Mouse (Mus musculus) midbrain, embryonic 10.5 days (tissue): ENCODE data around the gene Atp8b2. TPM values are rescaled to one million over a fixed set of nuclear protein-coding genes. Genes with fewer than 3 reads are reported as not detected.
A peak's percentile ranks its signal among the peaks of the same experiment; 100 is the strongest.

ENCODE experiments used
- DNase-seq: peaks from one replicate; pipeline ENCODE4 v3.0.0-alpha.2; 2017; ENCODE audit warnings: low spot score
- H3K27ac ChIP-seq: fragments of 300-500 bp; sonication (generic); replicated peaks from 2 replicates; pipeline ENCODE4 v1.5.1; 2016; ENCODE audit warnings: mild to moderate bottlenecking
- H3K27me3 ChIP-seq: fragments of 300-500 bp; sonication (generic); 2 replicates; pipeline ENCODE4 v1.6.1; 2016; ENCODE audit warnings: low read depth, mild to moderate bottlenecking; ENCODE audit not compliant: poor library complexity, severe bottlenecking
- H3K36me3 ChIP-seq: fragments of 300-500 bp; sonication (generic); 2 replicates; pipeline ENCODE4 v1.6.1; 2016; ENCODE audit warnings: mild to moderate bottlenecking, moderate library complexity
- H3K4me1 ChIP-seq: fragments of 300-500 bp; sonication (generic); 2 replicates; pipeline ENCODE4 v1.6.1; 2016
- H3K4me3 ChIP-seq: fragments of 300-500 bp; sonication (generic); 2 replicates; pipeline ENCODE4 v1.5.1; 2016; ENCODE audit warnings: mild to moderate bottlenecking, moderate library complexity
- H3K9me3 ChIP-seq: fragments of 300-500 bp; sonication (generic); replicated peaks from 2 replicates; pipeline ENCODE4 v1.6.1; 2016; ENCODE audit warnings: mild to moderate bottlenecking
- WGBS: fragments of 180-500 bp; shearing (Covaris S2); methylation state at CpG from one replicate; pipeline ENCODE4 v1.1.7; 2016; 5-methylcytosine and 5-hydroxymethylcytosine counted together
- polyA plus RNA-seq: library from polyadenylated mRNA; unstranded; fragments of >200 nt; fragmentation: Nextera tagmentation; extraction: Ambion mirVana; gene quantifications from 2 replicates; pipeline ENCODE4 v1.2.1, GENCODE M21; 2016

Gene Atp8b2
- 12.4 and 12.9 TPM in 2 replicates for polyA plus RNA-seq

- peak; percentile 85 for DNase-seq
- H3K27ac ChIP-seq = peak within 1 kb of the TSS; percentile 94
- no peaks in the 10 kb centered on the region for H3K9me3 ChIP-seq
- H3K27me3 ChIP-seq = no peaks in the 10 kb centered on the region
- peak within 1 kb of the TSS; percentile 80 for H3K4me3 ChIP-seq
- peaks cover 31% of the 10 kb centered on the region for H3K36me3 ChIP-seq
- under 1% methylated on average over 31 of the region's 35 CpGs for WGBS
- peaks cover 62% of the 10 kb centered on the region for H3K4me1 ChIP-seq
Observed at GRCm38 (mm10) chr3:89963221-89963763, at the start of gene Atp8b2. Gene Atp8b2 (minus strand): TSS chr3:89963508.

- 87% methylated on average over 2 of the region's 2 CpGs for WGBS
- H3K9me3 ChIP-seq = no peaks in the 10 kb centered on the region
- no peak overlapping the region for H3K4me3 ChIP-seq
- no peak for DNase-seq
- no peaks in the 10 kb centered on the region for H3K27me3 ChIP-seq
- no peak overlapping the region for H3K27ac ChIP-seq
- no peaks in the 10 kb centered on the region for H3K4me1 ChIP-seq
- H3K36me3 ChIP-seq = peaks cover 100% of the 10 kb centered on the region
Observed at GRCm38 (mm10) chr3:90010291-90010690, 47.0 kb upstream of the Atp8b2 start.

GRCm38 (mm10) chr3:90004091-90004796 is 40.9 kb upstream of the Atp8b2 start:
- Histone ChIP-seq H3K27ac (no peak overlapping the region), H3K4me3 (no peak overlapping the region), H3K9me3 (no peaks in the 10 kb centered on the region), H3K27me3 (no peaks in the 10 kb centered on the region), H3K4me1 (peaks cover 4% of the 10 kb centered on the region), H3K36me3 (peaks cover 95% of the 10 kb centered on the region)
- no peak for DNase-seq
- 86% methylated on average over 3 of the region's 3 CpGs for WGBS

- Histone ChIP-seq H3K27me3 (no peaks in the 10 kb centered on the region), H3K36me3 (peaks cover 72% of the 10 kb centered on the region), H3K4me3 (no peak overlapping the region), H3K4me1 (peaks cover 24% of the 10 kb centered on the region), H3K9me3 (no peaks in the 10 kb centered on the region), H3K27ac (0 out of 2 replicates have a peak overlapping the region, but pooled peaks have one; percentile 90)
- no peak for DNase-seq
- 90% methylated on average over 4 of the region's 4 CpGs for WGBS
Observed at GRCm38 (mm10) chr3:89999830-90000229, 36.5 kb upstream of the Atp8b2 start.

- Histone ChIP-seq H3K36me3 (peaks cover 72% of the 10 kb centered on the region), H3K4me1 (peaks cover 24% of the 10 kb centered on the region), H3K9me3 (no peaks in the 10 kb centered on the region), H3K27ac (peak overlapping the region; percentile 90), H3K27me3 (no peaks in the 10 kb centered on the region), H3K4me3 (peak overlapping the region; percentile 78)
- peak; percentile 28 for DNase-seq
- WGBS = 25% methylated on average over 8 of the region's 8 CpGs
Observed at GRCm38 (mm10) chr3:89999090-89999489, 35.8 kb upstream of the Atp8b2 start.

GRCm38 (mm10) chr3:89998612-89999054 is 35.3 kb upstream of the Atp8b2 start, which contains the start of gene Hax1:
Gene Hax1 (minus strand): TSS chr3:89998780.
- Histone ChIP-seq H3K27ac (peak within 1 kb of the TSS; percentile 90), H3K4me3 (peak within 1 kb of the TSS; percentile 78), H3K4me1 (peaks cover 24% of the 10 kb centered on the region), H3K27me3 (no peaks in the 10 kb centered on the region), H3K36me3 (peaks cover 72% of the 10 kb centered on the region), H3K9me3 (no peaks in the 10 kb centered on the region)
- peak; percentile 95 for DNase-seq
- under 1% methylated on average over 26 of the region's 26 CpGs for WGBS

GRCm38 (mm10) chr3:89997791-89998495 is 34.6 kb upstream of the Atp8b2 start:
- Histone ChIP-seq H3K36me3 (peaks cover 73% of the 10 kb centered on the region), H3K4me1 (peaks cover 24% of the 10 kb centered on the region), H3K27ac (peak overlapping the region; percentile 90), H3K27me3 (no peaks in the 10 kb centered on the region), H3K4me3 (peak overlapping the region; percentile 78), H3K9me3 (no peaks in the 10 kb centered on the region)
- peak; percentile 63 for DNase-seq
- 22% methylated on average over 23 of the region's 23 CpGs for WGBS

- no peaks in the 10 kb centered on the region for H3K9me3 ChIP-seq
- WGBS = 92% methylated on average over 5 of the region's 5 CpGs
- H3K4me1 ChIP-seq = peaks cover 24% of the 10 kb centered on the region
- peaks cover 53% of the 10 kb centered on the region for H3K36me3 ChIP-seq
- no peak overlapping the region for H3K27ac ChIP-seq
- no peaks in the 10 kb centered on the region for H3K27me3 ChIP-seq
- DNase-seq = no peak
- no peak overlapping the region for H3K4me3 ChIP-seq
Observed at GRCm38 (mm10) chr3:89994807-89995515, 31.7 kb upstream of the Atp8b2 start.

GRCm38 (mm10) chr3:89987822-89988221 is 24.5 kb upstream of the Atp8b2 start:
- H3K4me1 ChIP-seq = no peaks in the 10 kb centered on the region
- no peak overlapping the region for H3K27ac ChIP-seq
- DNase-seq = no peak
- no peak overlapping the region for H3K4me3 ChIP-seq
- no peaks in the 10 kb centered on the region for H3K27me3 ChIP-seq
- WGBS = 95% methylated on average over 4 of the region's 4 CpGs
- no peaks in the 10 kb centered on the region for H3K9me3 ChIP-seq
- peaks cover 8% of the 10 kb centered on the region for H3K36me3 ChIP-seq

- H3K4me3 ChIP-seq = no peak overlapping the region
- H3K9me3 ChIP-seq = no peaks in the 10 kb centered on the region
- H3K27me3 ChIP-seq = no peaks in the 10 kb centered on the region
- H3K27ac ChIP-seq = no peak overlapping the region
- no peaks in the 10 kb centered on the region for H3K4me1 ChIP-seq
- no peak for DNase-seq
- H3K36me3 ChIP-seq = peaks cover 2% of the 10 kb centered on the region
- WGBS = 64% methylated on average over 3 of the region's 3 CpGs
Observed at GRCm38 (mm10) chr3:89987211-89987610, 23.9 kb upstream of the Atp8b2 start.

- DNase-seq = no peak
- Histone ChIP-seq H3K4me1 (no peaks in the 10 kb centered on the region), H3K36me3 (no peaks in the 10 kb centered on the region), H3K4me3 (no peak overlapping the region), H3K27me3 (no peaks in the 10 kb centered on the region), H3K27ac (no peak overlapping the region), H3K9me3 (no peaks in the 10 kb centered on the region)
- 74% methylated on average over 5 of the region's 5 CpGs for WGBS
Observed at GRCm38 (mm10) chr3:89982426-89982825, 19.1 kb upstream of the Atp8b2 start.

- Histone ChIP-seq H3K9me3 (no peaks in the 10 kb centered on the region), H3K4me3 (no peak overlapping the region), H3K27ac (no peak overlapping the region), H3K27me3 (no peaks in the 10 kb centered on the region), H3K4me1 (no peaks in the 10 kb centered on the region), H3K36me3 (no peaks in the 10 kb centered on the region)
- DNase-seq = no peak
Observed at GRCm38 (mm10) chr3:89976859-89977258, 13.6 kb upstream of the Atp8b2 start.
